Mouse (Mus musculus) megakaryocyte, embryonic 14.5 days (primary cell): ENCODE measurements around the gene Olfr1176. TPM values are rescaled to one million over a fixed set of nuclear protein-coding genes. Genes with fewer than 3 reads are reported as not detected.

Experiments used
- H3K27me3 ChIP-seq: replicated peaks from 2 replicates; pipeline ENCODE3; 2012; ENCODE audit warnings: inconsistent platforms
- H3K36me3 ChIP-seq: replicated peaks from 2 replicates; pipeline ENCODE3; 2012; ENCODE audit warnings: low read length, inconsistent platforms, mixed read lengths
- H3K4me1 ChIP-seq: 2 replicates; pipeline ENCODE4 v1.6.1; 2012; ENCODE audit warnings: inconsistent platforms
- H3K4me3 ChIP-seq: replicated peaks from 2 replicates; pipeline ENCODE3; 2012; ENCODE audit warnings: moderate library complexity, mild to moderate bottlenecking, inconsistent platforms
- H3K9me3 ChIP-seq: 2 replicates; pipeline ENCODE4 v1.6.1; 2012; ENCODE audit warnings: inconsistent platforms
- FLI1 ChIP-seq: IDR thresholded peaks from 2 replicates; pipeline ENCODE4 v1.6.1; 2012; ENCODE audit warnings: low read length, inconsistent platforms, mixed read lengths
- GATA1 ChIP-seq: IDR thresholded peaks from 3 replicates; pipeline ENCODE4 v1.6.1; 2012; ENCODE audit warnings: mixed read lengths, low read length, inconsistent platforms, borderline replicate concordance
- polyA plus RNA-seq: library from polyadenylated mRNA; stranded (reverse); fragments of >175 nt; gene quantifications from 2 replicates; pipeline ENCODE4 v1.2.3, GENCODE M21; 2012; ENCODE audit warnings: low replicate concordance; ENCODE audit not compliant: insufficient read depth

The Olfr1176 gene
- polyA plus RNA-seq = not detected in 2 replicates

- no peaks in the 10 kb centered on the region for H3K27me3 ChIP-seq
- no peak for TF ChIP-seq FLI1
- TF ChIP-seq GATA1 = no peak
- H3K36me3 ChIP-seq = no peaks in the 10 kb centered on the region
- H3K4me1 ChIP-seq = no peaks in the 10 kb centered on the region
- H3K9me3 ChIP-seq = no peaks in the 10 kb centered on the region
- no peak within 1 kb of the TSS for H3K4me3 ChIP-seq
Observed at GRCm38 (mm10) chr2:88336421-88336820, at the start of gene Olfr1176. Olfr1176 (plus strand) TSS chr2:88336721.

DNA sequence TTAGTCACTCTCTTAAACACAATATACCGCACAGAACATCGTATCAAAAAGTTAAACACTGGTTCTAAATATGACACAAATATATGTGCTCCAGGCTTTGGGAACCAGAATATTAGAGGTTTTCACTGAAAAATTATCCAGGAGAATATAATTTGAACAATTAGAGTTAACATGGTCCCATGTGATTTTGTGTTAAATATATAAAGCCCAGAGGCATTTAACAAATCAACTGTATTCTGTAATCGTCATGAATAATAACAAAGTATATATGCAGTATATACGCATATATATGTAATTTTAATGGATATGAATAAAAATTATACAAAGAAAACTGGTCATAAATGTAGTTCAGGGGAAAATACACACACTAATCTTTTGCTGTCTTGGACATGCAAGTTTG lies 21.5 kb upstream of the Olfr1176 start, which contains the start of gene Olfr1174-ps:
Gene Olfr1174-ps, minus strand, starts transcription at position 101 of the 400 bp plus-strand sequence.
- no peak for TF ChIP-seq FLI1
- no peak for TF ChIP-seq GATA1
- Histone ChIP-seq H3K4me3 (no peak within 1 kb of the TSS), H3K4me1 (no peaks in the 10 kb centered on the region), H3K27me3 (no peaks in the 10 kb centered on the region), H3K9me3 (no peaks in the 10 kb centered on the region), H3K36me3 (no peaks in the 10 kb centered on the region)

DNA sequence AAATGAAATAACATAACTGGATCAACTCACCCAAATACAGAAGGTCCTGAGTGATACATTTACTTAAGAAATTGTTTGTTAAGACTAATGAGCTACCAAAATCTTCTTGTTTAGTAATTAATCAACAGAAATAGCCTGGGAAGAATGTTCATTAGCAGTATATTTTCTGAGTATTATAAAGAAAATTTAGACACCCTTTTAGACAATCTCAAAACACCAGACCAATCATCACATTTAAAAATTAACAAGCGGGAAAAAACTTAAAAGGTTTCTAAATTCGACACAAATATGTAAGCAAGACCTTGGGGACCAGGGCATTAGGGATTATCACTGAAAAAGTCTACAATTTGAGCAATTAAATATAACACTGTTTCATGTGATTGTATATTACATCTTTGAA lies 9.4 kb upstream of the Olfr1176 start, which contains the start of gene Olfr1175-ps:
Gene Olfr1175-ps, minus strand, starts transcription at position 101 of the 400 bp plus-strand sequence.
- H3K4me1 ChIP-seq = no peaks in the 10 kb centered on the region
- H3K9me3 ChIP-seq = no peaks in the 10 kb centered on the region; the same call in 1 of the 2 replicates
- TF ChIP-seq FLI1 (no peak), GATA1 (no peak)
- H3K27me3 ChIP-seq = no peaks in the 10 kb centered on the region
- no peaks in the 10 kb centered on the region for H3K36me3 ChIP-seq
- no peak within 1 kb of the TSS for H3K4me3 ChIP-seq

- no peaks in the 10 kb centered on the region for H3K27me3 ChIP-seq
- H3K9me3 ChIP-seq = no peaks in the 10 kb centered on the region
- TF ChIP-seq GATA1 (no peak), FLI1 (no peak)
- no peaks in the 10 kb centered on the region for H3K36me3 ChIP-seq
- H3K4me1 ChIP-seq = no peaks in the 10 kb centered on the region
- no peak within 1 kb of the TSS for H3K4me3 ChIP-seq
Observed at GRCm38 (mm10) chr2:88346392-88346791, 9.9 kb downstream of the Olfr1176 start, which contains the start of gene Olfr1177-ps. Olfr1177-ps (minus strand) TSS chr2:88346492.

- no peaks in the 10 kb centered on the region for H3K27me3 ChIP-seq
- no peak for TF ChIP-seq FLI1
- TF ChIP-seq GATA1 = no peak
- H3K4me3 ChIP-seq = no peak overlapping the region
- no peaks in the 10 kb centered on the region for H3K9me3 ChIP-seq
- H3K4me1 ChIP-seq = no peaks in the 10 kb centered on the region
- H3K36me3 ChIP-seq = no peaks in the 10 kb centered on the region
Observed at GRCm38 (mm10) chr2:88356304-88356703, 19.8 kb downstream of the Olfr1176 start.

- H3K27me3 ChIP-seq = no peaks in the 10 kb centered on the region
- no peak for TF ChIP-seq FLI1
- TF ChIP-seq GATA1 = no peak
- H3K4me1 ChIP-seq = no peaks in the 10 kb centered on the region
- no peaks in the 10 kb centered on the region for H3K36me3 ChIP-seq
- H3K4me3 ChIP-seq = no peak within 1 kb of the TSS
- H3K9me3 ChIP-seq = 0 out of 2 replicates have a peak, but pooled peaks cover 2% of the 10 kb centered on the region
Observed at GRCm38 (mm10) chr2:88386762-88387161, 50.2 kb downstream of the Olfr1176 start, which contains the start of gene Olfr1178. Olfr1178 (plus strand) TSS chr2:88387062.

Other genes with a start within 250 kb of the Olfr1176 start
- gene Olfr1164, start 242.8 kb upstream of the Olfr1176 start, polyA plus RNA-seq = not detected in 2 replicates
- gene Olfr1166, start 208.4 kb upstream of the Olfr1176 start, polyA plus RNA-seq = not detected in 2 replicates
- gene Olfr1167, start 181.5 kb upstream of the Olfr1176 start, polyA plus RNA-seq = not detected in 2 replicates
- gene Olfr1168, start 154.8 kb upstream of the Olfr1176 start, polyA plus RNA-seq = not detected in 2 replicates
- gene Olfr1170, start 108.4 kb upstream of the Olfr1176 start, polyA plus RNA-seq = not detected in 2 replicates
- not detected in 2 replicates for gene Olfr1173, start 56.8 kb upstream of the Olfr1176 start, polyA plus RNA-seq
- not detected in 2 replicates for gene Olfr1174-ps, start 21.6 kb upstream of the Olfr1176 start, polyA plus RNA-seq
- not detected in 2 replicates for gene Olfr1175-ps, start 9.5 kb upstream of the Olfr1176 start, polyA plus RNA-seq
- not detected in 2 replicates for gene Olfr1177-ps, start 9.8 kb downstream of the Olfr1176 start, polyA plus RNA-seq
- gene Olfr1178, start 50.3 kb downstream of the Olfr1176 start, polyA plus RNA-seq = 0.45 TPM in 1 of 2 replicates, not detected in the other
- not detected in 2 replicates for gene Olfr1179, start 69.7 kb downstream of the Olfr1176 start, polyA plus RNA-seq
- not detected in 2 replicates for gene Olfr1180, start 82.4 kb downstream of the Olfr1176 start, polyA plus RNA-seq
- gene Olfr1181, start 89.5 kb downstream of the Olfr1176 start, polyA plus RNA-seq = not detected in 2 replicates
- gene Gm13757, start 112.4 kb downstream of the Olfr1176 start, polyA plus RNA-seq = not detected in 2 replicates
- not detected in 2 replicates for gene Olfr1183, start 118.1 kb downstream of the Olfr1176 start, polyA plus RNA-seq
- not detected in 2 replicates for gene Olfr1184, start 146.9 kb downstream of the Olfr1176 start, polyA plus RNA-seq
- not detected in 2 replicates for gene Olfr1185-ps1, start 156.6 kb downstream of the Olfr1176 start, polyA plus RNA-seq
- gene Olfr1186, start 181.8 kb downstream of the Olfr1176 start, polyA plus RNA-seq = not detected in 2 replicates
- gene Olfr1188, start 220.2 kb downstream of the Olfr1176 start, polyA plus RNA-seq = not detected in 2 replicates
- not detected in 2 replicates for gene Olfr1189, start 249.7 kb downstream of the Olfr1176 start, polyA plus RNA-seq